Mouse (Mus musculus): ENCODE data around the gene Cltc. TPM values are rescaled to one million over a fixed set of nuclear protein-coding genes. Genes with fewer than 3 reads are reported as not detected.

Cltc gene
- total RNA-seq, 1 experiment = 176 TPM

DNA sequence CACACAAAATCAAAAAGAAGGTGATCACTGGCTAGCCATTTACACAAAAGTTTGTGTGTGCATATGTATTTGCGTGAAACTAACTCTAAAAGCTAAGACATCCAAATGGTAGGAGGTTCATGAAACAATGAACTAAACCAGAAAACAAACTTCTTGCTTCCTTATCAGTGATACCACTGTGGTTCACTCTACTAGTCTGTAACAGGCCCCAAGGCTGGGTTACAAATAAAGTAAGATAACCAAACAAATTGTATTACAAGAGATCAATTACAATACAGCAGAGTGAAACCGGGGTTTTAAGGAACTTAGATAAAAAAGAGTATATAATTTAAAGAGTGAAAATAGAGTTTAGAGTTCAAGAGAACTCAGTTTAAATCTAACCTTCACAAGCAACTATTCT, 89.8 kb downstream of the Cltc start:
- Histone ChIP-seq H3K9ac (ENCODE audit: insufficient read depth, low read depth, low read length, poor library complexity, severe bottlenecking) (no peak overlapping the region), H3K4me1 (ENCODE audit: control insufficient read depth in 2 of 2, insufficient read depth in 2 of 2, low read length in 2 of 2, poor library complexity in 1 of 2) (no peaks in the 10 kb centered on the region), H3K27ac (ENCODE audit: insufficient read depth, low read depth, low read length, poor library complexity, severe bottlenecking) (no peak overlapping the region), H3K36me3 (ENCODE audit: control insufficient read depth, insufficient read depth, low read length, poor library complexity, severe bottlenecking) (no peaks in the 10 kb centered on the region), H3K9me3 (ENCODE audit: control insufficient read depth, insufficient read depth, low read depth, low read length) (no peaks in the 10 kb centered on the region), H3K4me3 (ENCODE audit: insufficient read depth in 1 of 2, low read depth in 1 of 2, low read length in 2 of 2, poor library complexity in 1 of 2, severe bottlenecking in 1 of 2) (no peak overlapping the region)
- in situ Hi-C loops (cut with MboI; ENCODE audit: low sequenced_read_pairs in 2 of 2, unreplicated experiment in 2 of 2) = no loop called here
- DNase-seq (ENCODE audit: low read depth, low spot score) = no peak
- TF ChIP-seq CHD2 (IDR thresholded peaks at IDR 0.05; ENCODE audit: low read depth, low read length) (no peak), HCFC1 (IDR thresholded peaks at IDR 0.05; ENCODE audit: borderline replicate concordance, insufficient read depth, low read length) (no peak), ZC3H11A (IDR thresholded peaks at IDR 0.05; ENCODE audit: borderline replicate concordance, low read depth, low read length) (no peak), ZNF384 (IDR thresholded peaks at IDR 0.05; ENCODE audit: low read depth, low read length) (no peak), MAFK (IDR thresholded peaks at IDR 0.05; ENCODE audit: insufficient read depth, low read depth, low read length) (no peak)

DNA sequence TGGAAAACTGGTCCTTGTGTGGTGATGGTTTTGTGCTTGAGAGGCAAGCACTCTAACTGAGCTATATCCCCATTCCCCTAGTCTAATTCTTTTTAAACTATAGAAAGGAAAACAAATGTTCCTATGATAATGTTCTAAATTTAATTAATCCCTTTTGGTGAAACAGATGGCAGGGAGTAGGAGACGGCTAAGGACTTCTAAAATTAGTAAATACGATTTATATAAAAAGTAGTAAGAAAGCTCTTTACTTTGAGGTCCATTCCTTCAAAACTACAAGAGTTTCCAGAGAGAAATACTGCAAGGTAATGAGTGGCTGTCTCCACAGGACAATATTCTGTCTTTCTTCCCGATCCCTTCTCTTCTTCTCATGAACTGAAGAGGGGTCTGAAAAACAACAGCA, 93.0 kb downstream of the Cltc start:
- Histone ChIP-seq H3K27ac (ENCODE audit: insufficient read depth, low read depth, low read length, poor library complexity, severe bottlenecking) (no peak overlapping the region), H3K9ac (ENCODE audit: insufficient read depth, low read depth, low read length, poor library complexity, severe bottlenecking) (no peak overlapping the region), H3K9me3 (ENCODE audit: control insufficient read depth, insufficient read depth, low read depth, low read length) (no peaks in the 10 kb centered on the region), H3K4me1 (ENCODE audit: control insufficient read depth in 2 of 2, insufficient read depth in 2 of 2, low read length in 2 of 2, poor library complexity in 1 of 2) (no peaks in the 10 kb centered on the region), H3K4me3 (ENCODE audit: insufficient read depth in 1 of 2, low read depth in 1 of 2, low read length in 2 of 2, poor library complexity in 1 of 2, severe bottlenecking in 1 of 2) (no peak overlapping the region), H3K36me3 (ENCODE audit: control insufficient read depth, insufficient read depth, low read length, poor library complexity, severe bottlenecking) (no peaks in the 10 kb centered on the region)
- in situ Hi-C loops (cut with MboI; ENCODE audit: low sequenced_read_pairs in 2 of 2, unreplicated experiment in 2 of 2) = no loop called here
- TF ChIP-seq MAFK (IDR thresholded peaks at IDR 0.05; ENCODE audit: insufficient read depth, low read depth, low read length) (no peak), ZC3H11A (IDR thresholded peaks at IDR 0.05; ENCODE audit: borderline replicate concordance, low read depth, low read length) (no peak), CHD2 (IDR thresholded peaks at IDR 0.05; ENCODE audit: low read depth, low read length) (no peak), HCFC1 (IDR thresholded peaks at IDR 0.05; ENCODE audit: borderline replicate concordance, insufficient read depth, low read length) (no peak), ZNF384 (IDR thresholded peaks at IDR 0.05; ENCODE audit: low read depth, low read length) (no peak)
- no peak for DNase-seq (ENCODE audit: low read depth, low spot score)

DNA sequence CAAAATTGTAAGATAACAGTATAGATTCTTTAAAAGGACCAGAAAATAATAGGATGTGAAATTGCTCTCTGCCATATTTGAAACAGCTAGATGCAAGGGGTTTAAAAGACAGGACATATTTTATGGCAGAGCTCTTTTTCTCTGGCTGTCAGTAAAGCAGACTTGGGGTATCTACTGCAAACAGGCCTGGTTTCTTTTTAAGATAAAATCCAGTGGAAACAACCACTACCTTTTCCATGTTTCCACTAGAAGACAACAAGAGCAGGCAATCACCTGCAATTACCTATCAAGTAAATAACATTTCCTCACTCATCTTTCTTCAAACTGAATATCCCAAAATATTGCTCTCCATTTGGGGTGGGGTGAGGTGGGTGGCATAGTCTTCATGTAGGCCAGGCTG, 93.4 kb downstream of the Cltc start:
- H3K36me3 ChIP-seq (ENCODE audit: control insufficient read depth, insufficient read depth, low read length, poor library complexity, severe bottlenecking) = no peaks in the 10 kb centered on the region
- H3K27ac ChIP-seq (ENCODE audit: insufficient read depth, low read depth, low read length, poor library complexity, severe bottlenecking) = no peak overlapping the region
- no peak for DNase-seq (ENCODE audit: low read depth, low spot score)
- no peak overlapping the region for H3K9ac ChIP-seq (ENCODE audit: insufficient read depth, low read depth, low read length, poor library complexity, severe bottlenecking)
- TF ChIP-seq CHD2 (IDR thresholded peaks at IDR 0.05; ENCODE audit: low read depth, low read length) = no peak
- no peaks in the 10 kb centered on the region for H3K4me1 ChIP-seq (ENCODE audit: control insufficient read depth in 2 of 2, insufficient read depth in 2 of 2, low read length in 2 of 2, poor library complexity in 1 of 2)
- in situ Hi-C loops (cut with MboI; ENCODE audit: low sequenced_read_pairs in 2 of 2, unreplicated experiment in 2 of 2) = no loop called here
- no peaks in the 10 kb centered on the region for H3K9me3 ChIP-seq (ENCODE audit: control insufficient read depth, insufficient read depth, low read depth, low read length)
- H3K4me3 ChIP-seq (ENCODE audit: insufficient read depth in 1 of 2, low read depth in 1 of 2, low read length in 2 of 2, poor library complexity in 1 of 2, severe bottlenecking in 1 of 2) = no peak overlapping the region

DNA sequence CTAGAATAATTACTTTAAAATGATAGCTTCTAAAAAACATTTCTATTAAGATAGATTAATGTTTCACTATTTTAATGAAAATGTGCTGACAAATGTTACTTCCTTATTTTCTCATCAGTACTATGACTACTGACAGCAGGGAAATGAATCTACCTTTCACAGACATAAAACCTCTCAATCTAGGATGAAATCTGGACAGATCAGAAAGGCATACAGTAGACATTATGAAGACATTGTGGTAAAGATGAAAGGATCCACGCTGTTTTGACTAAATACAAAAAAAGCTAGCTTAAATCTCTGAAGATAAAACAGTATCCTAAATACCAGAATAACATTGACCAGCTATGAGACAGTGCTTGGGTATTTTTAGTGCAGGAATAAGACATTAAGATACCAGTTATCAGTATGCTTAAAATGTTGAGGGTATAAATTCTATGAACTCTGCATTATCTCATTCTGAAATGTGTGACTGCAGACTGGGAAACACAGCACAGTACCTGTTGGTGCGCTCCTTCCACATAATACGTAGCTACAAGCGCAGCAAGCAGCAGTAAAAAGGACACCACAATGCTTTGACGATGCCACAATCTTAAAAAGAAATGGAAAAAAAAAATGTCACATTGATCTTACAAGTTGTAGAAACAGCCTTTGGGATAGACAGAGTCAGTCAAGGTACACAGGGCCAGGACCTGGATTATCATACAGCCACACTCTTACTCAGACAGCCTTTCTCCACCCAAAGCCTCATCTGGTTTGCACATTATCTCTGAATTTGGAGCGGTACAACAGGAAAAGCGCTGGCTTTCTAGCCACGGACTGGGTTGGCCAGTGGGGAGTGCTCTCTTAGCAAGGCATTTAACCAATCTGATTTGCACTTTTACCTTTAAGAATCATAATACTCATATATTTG, 94.1 kb downstream of the Cltc start:
- in situ Hi-C loops (cut with MboI; ENCODE audit: low sequenced_read_pairs in 2 of 2, unreplicated experiment in 2 of 2) = no loop called here
- Histone ChIP-seq H3K36me3 (ENCODE audit: control insufficient read depth, insufficient read depth, low read length, poor library complexity, severe bottlenecking) (no peaks in the 10 kb centered on the region), H3K9ac (ENCODE audit: insufficient read depth, low read depth, low read length, poor library complexity, severe bottlenecking) (no peak overlapping the region), H3K9me3 (ENCODE audit: control insufficient read depth, insufficient read depth, low read depth, low read length) (no peaks in the 10 kb centered on the region), H3K27ac (ENCODE audit: insufficient read depth, low read depth, low read length, poor library complexity, severe bottlenecking) (no peak overlapping the region), H3K4me1 (ENCODE audit: control insufficient read depth in 2 of 2, insufficient read depth in 2 of 2, low read length in 2 of 2, poor library complexity in 1 of 2) (no peaks in the 10 kb centered on the region), H3K4me3 (ENCODE audit: insufficient read depth in 1 of 2, low read depth in 1 of 2, low read length in 2 of 2, poor library complexity in 1 of 2, severe bottlenecking in 1 of 2) (no peak overlapping the region)
- no peak for DNase-seq (ENCODE audit: low read depth, low spot score)
- TF ChIP-seq HCFC1 (IDR thresholded peaks at IDR 0.05; ENCODE audit: borderline replicate concordance, insufficient read depth, low read length) (no peak), ZC3H11A (IDR thresholded peaks at IDR 0.05; ENCODE audit: borderline replicate concordance, low read depth, low read length) (no peak), CHD2 (IDR thresholded peaks at IDR 0.05; ENCODE audit: low read depth, low read length) (no peak), ZNF384 (IDR thresholded peaks at IDR 0.05; ENCODE audit: low read depth, low read length) (no peak), MAFK (IDR thresholded peaks at IDR 0.05; ENCODE audit: insufficient read depth, low read depth, low read length) (no peak)
